Mouse (Mus musculus): ENCODE measurements at regions not wholly inside any gene's neighbourhood (a gene's known extent, or its start where the extent isn't known, plus 50 kb on each side); places are given as distances from the start of the nearest gene placed in this dataset.

DNA sequence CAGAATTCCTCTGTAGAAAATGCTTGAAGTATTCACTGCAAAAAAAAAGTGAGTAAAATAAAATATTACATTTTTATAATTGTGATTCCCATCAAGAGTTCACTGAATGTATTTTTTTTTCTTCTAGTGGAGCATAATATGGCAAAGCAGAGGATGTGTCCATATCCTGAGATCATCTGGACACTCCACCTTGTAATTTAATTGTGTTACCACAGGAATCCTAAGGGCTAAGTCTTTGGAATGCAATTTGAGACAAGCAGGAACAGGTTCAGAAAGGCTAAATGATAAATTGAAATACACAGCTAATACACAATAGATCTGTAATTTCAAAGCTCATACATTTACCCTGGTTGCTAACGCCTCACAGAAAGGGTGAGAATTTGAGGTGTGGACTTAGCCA, 235.7 kb upstream of the Cxxc4 start:
- Histone ChIP-seq H3K9ac (ENCODE audit: low read depth, low read length) (no peak overlapping the region), H3K9me3 (ENCODE audit: control insufficient read depth, low read length) (no peaks in the 10 kb centered on the region), H3K4me3 (ENCODE audit: low read length) (no peak overlapping the region), H3K4me1 (ENCODE audit: control insufficient read depth, insufficient read depth, low read length) (no peaks in the 10 kb centered on the region), H3K27ac (ENCODE audit: low read length) (no peak overlapping the region), H3K27me3 (replicated peaks; ENCODE audit: control insufficient read depth, insufficient read depth, low read length) (no peaks in the 10 kb centered on the region), H3K4me2 (ENCODE audit: low read depth, low read length) (no peak overlapping the region), H3K36me3 (ENCODE audit: control insufficient read depth, insufficient read depth, low read length) (no peaks in the 10 kb centered on the region)
- no peak for ATAC-seq
- WGBS = 61% methylated on average over 1 of the region's 1 CpGs

DNA sequence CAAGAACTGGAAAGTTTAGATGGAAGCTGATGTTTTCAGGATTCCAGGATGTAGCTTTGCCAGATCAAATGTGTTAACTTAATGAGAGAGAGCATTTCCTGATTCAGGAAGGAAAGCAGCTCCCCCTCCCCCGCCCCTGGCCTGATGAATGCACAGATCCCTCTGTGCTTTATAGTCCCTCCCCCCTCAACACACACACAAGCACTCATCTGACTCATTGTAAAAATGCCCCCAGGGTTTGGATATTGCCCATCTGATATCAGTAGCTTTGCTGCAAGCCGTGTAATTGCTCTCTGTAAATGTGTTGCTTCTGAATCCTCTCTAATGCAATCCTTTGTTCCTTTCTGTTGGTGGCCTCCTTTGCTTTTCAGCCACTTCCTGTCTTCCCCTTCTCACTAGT, 221.5 kb upstream of the Cxxc4 start:
- Histone ChIP-seq H3K36me3 (ENCODE audit: control insufficient read depth, insufficient read depth, low read length) (no peaks in the 10 kb centered on the region), H3K4me2 (ENCODE audit: low read depth, low read length) (no peak overlapping the region), H3K9me3 (ENCODE audit: control insufficient read depth, low read length) (no peaks in the 10 kb centered on the region), H3K4me1 (ENCODE audit: control insufficient read depth, insufficient read depth, low read length) (no peaks in the 10 kb centered on the region), H3K9ac (ENCODE audit: low read depth, low read length) (no peak overlapping the region), H3K4me3 (ENCODE audit: low read length) (no peak overlapping the region), H3K27ac (ENCODE audit: low read length) (no peak overlapping the region), H3K27me3 (replicated peaks; ENCODE audit: control insufficient read depth, insufficient read depth, low read length) (no peaks in the 10 kb centered on the region)
- WGBS = 44% methylated on average over 2 of the region's 2 CpGs
- peak; percentile 66 for ATAC-seq

DNA sequence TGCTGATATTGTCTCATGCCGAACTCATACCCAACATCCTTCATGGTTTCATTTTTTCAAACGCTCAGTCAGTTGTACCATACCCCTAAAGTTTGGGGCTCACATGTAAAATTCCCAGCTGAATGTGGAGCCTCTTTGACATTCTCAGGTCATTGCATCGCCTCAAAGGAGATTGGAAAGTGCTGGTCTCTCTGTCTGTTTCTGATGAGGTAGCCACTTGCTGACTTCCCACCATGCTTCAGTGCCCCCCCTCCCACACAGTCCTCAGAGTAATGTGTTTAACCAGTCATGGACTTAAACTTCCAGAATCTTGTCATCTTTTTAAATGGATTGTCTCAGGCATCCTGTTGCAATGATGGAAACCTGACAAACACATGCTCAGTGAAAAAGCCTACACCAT, 220.9 kb upstream of the Cxxc4 start:
- H3K4me2 ChIP-seq (ENCODE audit: low read depth, low read length) = no peak overlapping the region
- H3K9me3 ChIP-seq (ENCODE audit: control insufficient read depth, low read length) = no peaks in the 10 kb centered on the region
- no peaks in the 10 kb centered on the region for H3K27me3 ChIP-seq (replicated peaks; ENCODE audit: control insufficient read depth, insufficient read depth, low read length)
- H3K9ac ChIP-seq (ENCODE audit: low read depth, low read length) = no peak overlapping the region
- H3K27ac ChIP-seq (ENCODE audit: low read length) = no peak overlapping the region
- 82% methylated on average over 3 of the region's 3 CpGs for WGBS
- no peak for ATAC-seq
- no peaks in the 10 kb centered on the region for H3K36me3 ChIP-seq (ENCODE audit: control insufficient read depth, insufficient read depth, low read length)
- H3K4me3 ChIP-seq (ENCODE audit: low read length) = no peak overlapping the region
- H3K4me1 ChIP-seq (ENCODE audit: control insufficient read depth, insufficient read depth, low read length) = no peaks in the 10 kb centered on the region

DNA sequence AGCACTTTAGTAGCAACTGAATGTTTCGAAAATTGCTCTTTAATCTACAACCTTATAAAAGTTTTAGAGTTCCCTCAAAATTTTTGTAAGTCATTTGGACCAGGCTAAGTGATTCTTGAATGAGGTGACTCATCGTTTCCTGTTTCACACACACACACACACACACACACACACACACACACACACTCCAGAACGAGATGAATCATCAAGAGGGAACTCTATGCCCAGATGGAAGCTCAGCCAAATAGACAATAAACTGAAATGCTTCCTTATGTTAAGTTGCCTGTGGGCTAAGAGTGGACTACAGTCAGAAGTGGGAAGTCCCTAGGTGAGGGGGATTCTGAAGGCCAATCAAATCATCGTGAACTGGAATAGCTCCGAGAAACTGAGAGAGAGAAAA, 202.4 kb upstream of the Cxxc4 start:
- Histone ChIP-seq H3K4me2 (ENCODE audit: low read depth, low read length) (no peak overlapping the region), H3K9ac (ENCODE audit: low read depth, low read length) (no peak overlapping the region), H3K36me3 (ENCODE audit: control insufficient read depth, insufficient read depth, low read length) (no peaks in the 10 kb centered on the region), H3K27ac (ENCODE audit: low read length) (no peak overlapping the region), H3K4me1 (ENCODE audit: control insufficient read depth, insufficient read depth, low read length) (no peaks in the 10 kb centered on the region), H3K27me3 (replicated peaks; ENCODE audit: control insufficient read depth, insufficient read depth, low read length) (no peaks in the 10 kb centered on the region), H3K4me3 (ENCODE audit: low read length) (no peak overlapping the region), H3K9me3 (ENCODE audit: control insufficient read depth, low read length) (no peaks in the 10 kb centered on the region)
- 66% methylated on average over 5 of the region's 5 CpGs for WGBS
- no peak for ATAC-seq

DNA sequence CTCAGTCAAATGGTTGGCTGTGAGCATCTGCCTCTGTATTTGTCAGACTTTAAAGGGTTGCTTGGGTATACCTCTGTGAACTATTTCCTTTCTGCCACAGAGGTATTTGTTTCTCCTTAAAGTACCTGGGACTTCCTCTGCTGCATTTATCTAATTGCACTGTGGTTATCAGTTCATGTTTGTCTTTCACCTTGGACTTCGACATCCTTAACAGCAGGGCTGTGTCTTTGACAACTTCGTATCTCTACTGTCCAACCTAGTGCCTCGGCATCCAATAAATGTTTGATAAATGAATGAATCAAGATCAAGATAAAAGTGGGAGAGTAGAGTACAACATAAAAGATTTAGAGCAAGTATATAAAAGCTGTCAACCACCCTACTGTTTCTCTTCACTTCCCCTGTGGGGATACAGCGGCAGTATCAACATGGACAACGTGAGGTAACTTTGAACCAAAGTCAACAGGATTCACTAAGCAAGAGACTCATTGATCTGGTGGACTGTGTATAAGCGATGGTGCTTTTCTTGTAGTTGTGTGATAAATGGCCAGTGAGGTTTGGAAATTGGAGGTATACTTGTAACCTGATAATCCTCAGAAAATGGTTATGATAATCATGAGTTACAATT, 199.9 kb upstream of the Cxxc4 start:
- Histone ChIP-seq H3K4me3 (ENCODE audit: low read length) (no peak overlapping the region), H3K27me3 (replicated peaks; ENCODE audit: control insufficient read depth, insufficient read depth, low read length) (no peaks in the 10 kb centered on the region), H3K4me2 (ENCODE audit: low read depth, low read length) (no peak overlapping the region), H3K9ac (ENCODE audit: low read depth, low read length) (no peak overlapping the region), H3K9me3 (ENCODE audit: control insufficient read depth, low read length) (no peaks in the 10 kb centered on the region), H3K36me3 (ENCODE audit: control insufficient read depth, insufficient read depth, low read length) (no peaks in the 10 kb centered on the region), H3K27ac (ENCODE audit: low read length) (no peak overlapping the region), H3K4me1 (ENCODE audit: control insufficient read depth, insufficient read depth, low read length) (no peaks in the 10 kb centered on the region)
- 63% methylated on average over 6 of the region's 6 CpGs for WGBS
- peak; percentile 95 for ATAC-seq

DNA sequence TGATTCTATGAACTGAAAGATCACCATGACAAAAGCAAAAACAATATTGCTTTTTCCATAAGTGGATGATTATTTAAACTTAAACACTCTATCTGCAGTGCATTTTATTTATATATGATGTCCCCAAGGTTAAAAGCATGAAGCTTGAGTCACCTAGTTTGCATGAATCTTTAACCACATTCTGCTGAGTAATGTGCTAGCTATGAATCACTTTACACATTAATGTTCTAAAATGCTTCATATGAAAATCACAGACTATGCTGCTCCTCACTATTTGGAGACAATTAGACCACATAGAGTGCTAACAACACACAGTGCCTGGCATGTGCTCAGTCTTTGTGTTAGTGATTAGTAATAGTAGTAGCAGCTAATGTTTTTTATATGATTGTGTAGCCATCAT, 185.6 kb upstream of the Cxxc4 start:
- H3K4me3 ChIP-seq (ENCODE audit: low read length) = no peak overlapping the region
- H3K4me2 ChIP-seq (ENCODE audit: low read depth, low read length) = no peak overlapping the region
- ATAC-seq = no peak
- no peak overlapping the region for H3K9ac ChIP-seq (ENCODE audit: low read depth, low read length)
- H3K27ac ChIP-seq (ENCODE audit: low read length) = no peak overlapping the region
- H3K36me3 ChIP-seq (ENCODE audit: control insufficient read depth, insufficient read depth, low read length) = no peaks in the 10 kb centered on the region
- H3K4me1 ChIP-seq (ENCODE audit: control insufficient read depth, insufficient read depth, low read length) = no peaks in the 10 kb centered on the region
- no peaks in the 10 kb centered on the region for H3K9me3 ChIP-seq (ENCODE audit: control insufficient read depth, low read length)
- H3K27me3 ChIP-seq (replicated peaks; ENCODE audit: control insufficient read depth, insufficient read depth, low read length) = no peaks in the 10 kb centered on the region

DNA sequence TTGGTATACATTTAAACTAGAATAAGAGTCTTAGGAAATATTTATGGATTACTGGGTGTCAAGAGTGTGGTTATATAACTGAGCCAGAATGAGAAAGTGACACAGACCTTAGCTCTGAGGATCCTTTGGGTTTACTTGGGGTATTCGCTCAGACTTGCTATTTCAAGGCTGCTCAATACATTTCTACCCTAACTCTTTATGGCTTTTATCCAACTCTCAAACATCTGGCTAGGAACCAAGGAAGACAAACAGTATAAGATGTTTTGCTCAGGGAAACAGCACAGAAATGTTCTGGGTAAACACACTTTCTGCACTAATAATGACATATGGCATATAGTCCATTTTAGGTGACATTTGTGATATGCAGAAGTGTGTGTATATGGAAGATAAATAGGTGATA, 153.8 kb upstream of the Cxxc4 start:
- Histone ChIP-seq H3K9me3 (ENCODE audit: control insufficient read depth, low read length) (no peaks in the 10 kb centered on the region), H3K4me3 (ENCODE audit: low read length) (no peak overlapping the region), H3K4me2 (ENCODE audit: low read depth, low read length) (no peak overlapping the region), H3K9ac (ENCODE audit: low read depth, low read length) (no peak overlapping the region), H3K27ac (ENCODE audit: low read length) (no peak overlapping the region), H3K27me3 (replicated peaks; ENCODE audit: control insufficient read depth, insufficient read depth, low read length) (no peaks in the 10 kb centered on the region), H3K4me1 (ENCODE audit: control insufficient read depth, insufficient read depth, low read length) (no peaks in the 10 kb centered on the region), H3K36me3 (ENCODE audit: control insufficient read depth, insufficient read depth, low read length) (no peaks in the 10 kb centered on the region)
- 65% methylated on average over 1 of the region's 1 CpGs for WGBS
- no peak for ATAC-seq

DNA sequence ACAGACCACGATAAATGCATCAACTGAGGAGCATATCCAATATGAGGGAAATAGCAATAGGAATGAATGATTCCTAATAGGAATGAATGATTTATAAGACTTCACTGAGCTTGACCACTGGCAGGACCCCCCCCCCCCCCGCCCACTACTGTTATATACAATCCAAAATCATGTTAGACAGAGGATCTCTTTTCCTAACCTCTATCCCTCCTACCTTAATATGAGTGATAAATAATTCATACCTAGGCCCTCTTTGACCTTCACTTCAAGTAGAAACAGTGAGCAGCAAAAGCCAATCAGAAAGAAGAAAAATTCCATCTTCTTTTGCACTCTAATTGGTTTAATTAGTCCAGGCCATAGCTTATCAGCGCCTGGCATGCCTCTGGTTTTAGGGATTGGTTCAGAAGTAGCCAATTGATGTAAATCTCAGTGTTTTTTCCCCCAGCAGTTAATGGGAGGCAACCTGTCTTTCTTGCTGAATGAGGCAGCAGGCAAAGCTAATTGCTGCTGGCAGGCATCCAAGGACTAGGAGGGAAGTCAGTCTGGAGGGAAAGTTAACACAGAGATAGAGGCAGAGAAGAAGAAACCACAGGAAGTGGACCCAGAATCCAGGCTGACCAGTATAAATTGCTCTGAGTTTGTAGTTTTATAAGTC, 136.7 kb upstream of the Cxxc4 start:
- Histone ChIP-seq H3K27me3 (replicated peaks; ENCODE audit: control insufficient read depth, insufficient read depth, low read length) (no peaks in the 10 kb centered on the region), H3K9me3 (ENCODE audit: control insufficient read depth, low read length) (no peaks in the 10 kb centered on the region), H3K9ac (ENCODE audit: low read depth, low read length) (no peak overlapping the region), H3K4me2 (ENCODE audit: low read depth, low read length) (no peak overlapping the region), H3K4me1 (ENCODE audit: control insufficient read depth, insufficient read depth, low read length) (peaks cover 5% of the 10 kb centered on the region; the same call in 1 of the 2 replicates), H3K4me3 (ENCODE audit: low read length) (no peak overlapping the region), H3K27ac (ENCODE audit: low read length) (no peak overlapping the region), H3K36me3 (ENCODE audit: control insufficient read depth, insufficient read depth, low read length) (no peaks in the 10 kb centered on the region)
- 65% methylated on average over 3 of the region's 3 CpGs for WGBS
- ATAC-seq = peak; percentile 89

DNA sequence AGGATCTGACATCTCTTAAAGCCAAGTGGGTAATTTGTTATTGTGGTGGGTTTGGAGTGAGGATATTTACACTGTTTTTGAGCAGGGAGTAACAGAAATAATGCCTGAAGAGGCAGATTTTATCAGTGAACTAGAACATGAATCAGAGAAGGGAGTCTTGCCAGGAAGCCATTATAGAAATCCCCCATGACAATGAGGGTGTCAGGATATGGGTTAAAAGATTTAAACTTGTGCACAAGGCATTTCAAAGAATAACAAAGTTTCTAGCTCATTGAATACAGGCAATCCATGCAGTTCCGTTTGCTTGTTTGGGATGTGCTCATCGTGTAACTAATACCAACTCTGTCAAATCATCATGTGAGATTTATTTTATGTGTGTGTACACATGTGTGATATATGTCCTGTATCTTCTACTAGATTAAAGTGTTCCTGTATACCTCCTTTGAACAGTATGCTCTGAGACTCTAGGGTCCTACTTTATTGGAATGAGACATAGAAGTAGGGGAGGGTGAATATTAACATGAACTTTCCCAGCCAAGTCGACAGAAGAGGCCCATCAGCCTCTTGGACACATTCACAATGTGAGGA, 134.0 kb upstream of the Cxxc4 start:
- Histone ChIP-seq H3K4me3 (ENCODE audit: low read length) (no peak overlapping the region), H3K9me3 (ENCODE audit: control insufficient read depth, low read length) (no peaks in the 10 kb centered on the region), H3K27ac (ENCODE audit: low read length) (no peak overlapping the region), H3K36me3 (ENCODE audit: control insufficient read depth, insufficient read depth, low read length) (no peaks in the 10 kb centered on the region), H3K4me2 (ENCODE audit: low read depth, low read length) (no peak overlapping the region), H3K4me1 (ENCODE audit: control insufficient read depth, insufficient read depth, low read length) (peaks cover 5% of the 10 kb centered on the region; the same call in 1 of the 2 replicates), H3K9ac (ENCODE audit: low read depth, low read length) (no peak overlapping the region), H3K27me3 (replicated peaks; ENCODE audit: control insufficient read depth, insufficient read depth, low read length) (no peaks in the 10 kb centered on the region)
- no peak for ATAC-seq
- 74% methylated on average over 3 of the region's 3 CpGs for WGBS

Measured in intestine, embryonic 16.5 days (tissue).